Mouse (Mus musculus): ENCODE measurements around the gene 1600012H06Rik.

DNA sequence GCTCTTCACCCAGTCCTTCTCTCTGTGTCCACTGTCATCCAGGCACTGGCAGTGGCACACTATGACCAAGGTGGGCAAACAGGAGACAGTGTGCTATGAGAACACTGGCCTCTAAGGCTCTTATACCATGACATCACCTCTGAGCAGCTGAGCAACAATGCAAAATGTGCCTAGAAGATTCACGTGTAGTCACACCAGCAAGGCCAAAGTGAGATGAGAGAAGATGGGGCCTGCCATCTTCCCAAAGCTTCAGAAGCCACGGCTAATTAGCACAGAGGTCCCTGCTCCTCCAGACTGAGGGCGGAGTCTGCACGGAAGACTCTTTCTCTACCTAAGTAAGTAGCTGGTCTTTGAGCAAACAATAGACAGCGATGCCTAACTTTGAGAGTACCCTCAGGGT lies 14.4 kb upstream of the 1600012H06Rik start:
- TF ChIP-seq CTCF (conservative IDR thresholded peaks at IDR 0.05; ENCODE audit: insufficient read depth, insufficient read length, low read depth, low read length) (no peak), POLR2A (IDR thresholded peaks at IDR 0.05; ENCODE audit: low read depth, low read length) (no peak)
